Mouse (Mus musculus) lung, postnatal 0 days (tissue): Measurements from ENCODE around the gene Rnf135. TPM values are rescaled to one million over a fixed set of nuclear protein-coding genes. Genes with fewer than 3 reads are reported as not detected.
"Not testable (repeated sequence)": the region's sequence is repeated elsewhere in the genome, so short reads cannot be mapped to it uniquely, and the experiment has no call there.

ENCODE experiments used
- ATAC-seq: fragments of 200-750 bp; cut with Nextera tagmentation; 2 replicates; pipeline ENCODE4 v1.8.0; 2017; ENCODE audit warnings: moderate library complexity
- DNase-seq: peaks from one replicate; pipeline ENCODE4 v3.0.0-alpha.2; 2016; ENCODE audit warnings: low spot score
- H3K27ac ChIP-seq: fragments of 300-500 bp; sonication (generic); 2 replicates; pipeline ENCODE4 v1.5.1; 2014; ENCODE audit warnings: antibody characterized with exemption, mild to moderate bottlenecking, low read length, mixed read lengths
- H3K27me3 ChIP-seq: fragments of 300-500 bp; sonication (generic); replicated peaks from 2 replicates; pipeline ENCODE4 v1.6.1; 2014; ENCODE audit warnings: low read length, mixed read lengths; ENCODE audit not compliant: insufficient read depth
- H3K36me3 ChIP-seq: fragments of 300-500 bp; sonication (generic); 2 replicates; pipeline ENCODE4 v1.6.1; 2014; ENCODE audit warnings: low read length, mixed read lengths; ENCODE audit not compliant: insufficient read depth
- H3K4me1 ChIP-seq: fragments of 300-500 bp; sonication (generic); 2 replicates; pipeline ENCODE4 v1.6.1; 2014; ENCODE audit warnings: antibody characterized with exemption, low read depth, low read length, mixed read lengths; ENCODE audit not compliant: insufficient read depth
- H3K4me2 ChIP-seq: fragments of 300-500 bp; sonication (generic); replicated peaks from 2 replicates; pipeline ENCODE4 v1.6.1; 2014; ENCODE audit warnings: low read depth, mild to moderate bottlenecking, low read length, moderate library complexity, mixed read lengths
- H3K4me3 ChIP-seq: fragments of 300-500 bp; sonication (generic); 2 replicates; pipeline ENCODE4 v1.5.1; 2014; ENCODE audit warnings: low read depth, low read length
- H3K9ac ChIP-seq: fragments of 300-500 bp; sonication (generic); replicated peaks from 2 replicates; pipeline ENCODE4 v1.6.1; 2014; ENCODE audit warnings: low read depth, mild to moderate bottlenecking
- H3K9me3 ChIP-seq: fragments of 300-500 bp; sonication (generic); 2 replicates; pipeline ENCODE4 v1.6.1; 2016; ENCODE audit warnings: low read length, mixed read lengths
- CTCF ChIP-seq: IDR thresholded peaks from 2 replicates; pipeline ENCODE4 v1.5.1; 2016; ENCODE audit warnings: antibody characterized with exemption, mild to moderate bottlenecking
- EP300 ChIP-seq: IDR thresholded peaks from 2 replicates; pipeline ENCODE4 v1.6.1; 2016; ENCODE audit warnings: antibody characterized with exemption, mild to moderate bottlenecking, control low read depth
- WGBS: fragments of 180-500 bp; shearing (Covaris S2); extraction: QIAGEN DNeasy Blood & Tissue Kit; methylation state at CpG from one replicate; pipeline ENCODE4 v1.1.7; 2014; 5-methylcytosine and 5-hydroxymethylcytosine counted together
- polyA plus RNA-seq: library from polyadenylated mRNA; unstranded; fragments of >200 nt; fragmentation: Nextera tagmentation; extraction: Ambion mirVana; gene quantifications from 2 replicates; pipeline ENCODE4 v1.2.1, GENCODE M21; 2015

Rnf135 gene
- polyA plus RNA-seq, 1 experiment from 2014 or later = 16.1 TPM

DNA sequence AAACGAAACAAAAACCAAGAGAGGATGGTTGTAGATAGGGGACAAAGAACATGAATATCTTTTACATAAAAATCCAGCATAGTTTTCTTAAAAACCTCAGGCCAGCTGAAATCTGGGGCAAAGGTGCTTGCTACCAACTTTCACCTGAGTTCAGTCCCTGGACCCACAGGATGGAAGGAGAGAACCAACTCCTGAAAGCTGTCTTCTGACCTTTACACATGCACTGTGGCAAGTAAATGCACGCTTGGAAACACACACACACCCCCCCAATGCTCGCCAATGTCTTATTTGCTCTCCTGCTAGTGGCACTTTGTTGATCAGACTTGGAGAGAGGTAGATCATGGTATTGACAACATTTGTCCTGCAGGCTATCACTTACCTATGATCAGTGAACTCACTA is 31.6 kb downstream of the Rnf135 start:
- TF ChIP-seq EP300 (no peak), CTCF (no peak)
- Histone ChIP-seq H3K4me2 (no peak overlapping the region), H3K4me3 (no peak overlapping the region), H3K9ac (no peak overlapping the region), H3K27ac (no peak overlapping the region), H3K36me3 (0 out of 2 replicates have a peak, but pooled peaks cover 8% of the 10 kb centered on the region), H3K27me3 (no peaks in the 10 kb centered on the region), H3K9me3 (no peaks in the 10 kb centered on the region), H3K4me1 (no peaks in the 10 kb centered on the region; the same call in 1 of the 2 replicates)
- ATAC-seq (no peak), DNase-seq (no peak)
- WGBS = 90% methylated on average over 3 of the region's 3 CpGs

GRCm38 (mm10) chr11:80218657-80219293 is 35.1 kb downstream of the Rnf135 start:
- Histone ChIP-seq H3K36me3 (peaks cover 15% of the 10 kb centered on the region; the same call in 1 of the 2 replicates), H3K27me3 (no peaks in the 10 kb centered on the region), H3K27ac (no peak overlapping the region), H3K4me1 (no peaks in the 10 kb centered on the region), H3K9me3 (no peaks in the 10 kb centered on the region), H3K4me2 (no peak overlapping the region), H3K4me3 (no peak overlapping the region), H3K9ac (no peak overlapping the region)
- no peak for ATAC-seq
- 82% methylated on average over 11 of the region's 11 CpGs for WGBS
- DNase-seq = no peak
- TF ChIP-seq EP300 = no peak
- no peak for TF ChIP-seq CTCF

- H3K27me3 ChIP-seq, H3K27ac ChIP-seq, H3K9me3 ChIP-seq, H3K9ac ChIP-seq, DNase-seq, H3K4me2 ChIP-seq, H3K4me1 ChIP-seq, H3K4me3 ChIP-seq, ATAC-seq: not testable (repeated sequence)
- peaks cover 23% of the 10 kb centered on the region for H3K36me3 ChIP-seq
- WGBS = 87% methylated on average over 1 of the region's 5 CpGs
Observed at GRCm38 (mm10) chr11:80230066-80230465, 46.4 kb downstream of the Rnf135 start.

DNA sequence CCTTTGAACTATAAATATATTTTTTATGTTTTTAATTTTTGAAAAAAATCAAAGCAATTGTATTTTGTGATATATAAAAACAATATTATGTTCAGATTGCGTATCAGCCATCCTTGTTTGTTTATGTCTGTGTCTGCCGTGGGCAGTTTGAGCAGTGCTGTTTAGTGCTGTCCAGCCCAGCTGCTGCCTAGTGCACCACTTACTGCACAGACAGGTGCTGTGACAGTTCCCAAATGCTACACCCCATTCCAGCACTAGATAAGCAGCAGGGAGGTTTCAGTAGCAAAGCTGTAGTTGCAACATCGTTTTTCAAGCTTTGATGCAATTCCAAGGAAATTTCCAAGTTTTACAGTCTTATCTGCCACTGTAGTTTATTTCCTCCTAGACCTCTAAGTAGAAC is 53.6 kb downstream of the Rnf135 start:
- Histone ChIP-seq H3K27ac (no peak overlapping the region), H3K4me3 (no peak overlapping the region), H3K4me1 (no peaks in the 10 kb centered on the region), H3K36me3 (peaks cover 18% of the 10 kb centered on the region), H3K9ac (no peak overlapping the region), H3K9me3 (no peaks in the 10 kb centered on the region), H3K4me2 (no peak overlapping the region), H3K27me3 (no peaks in the 10 kb centered on the region)
- DNase-seq (peak; percentile 19), ATAC-seq (no peak)
- 61% methylated on average over 3 of the region's 3 CpGs for WGBS
- TF ChIP-seq CTCF = no peak
- TF ChIP-seq EP300 = no peak

- H3K27me3 ChIP-seq = no peaks in the 10 kb centered on the region
- no peak overlapping the region for H3K4me2 ChIP-seq
- H3K4me1 ChIP-seq = no peaks in the 10 kb centered on the region
- no peak overlapping the region for H3K4me3 ChIP-seq
- no peaks in the 10 kb centered on the region for H3K9me3 ChIP-seq
- no peak for DNase-seq
- peaks cover 26% of the 10 kb centered on the region for H3K36me3 ChIP-seq
- H3K9ac ChIP-seq = no peak overlapping the region
- TF ChIP-seq EP300 = no peak
- ATAC-seq = no peak
- H3K27ac ChIP-seq = no peak overlapping the region
- WGBS = 89% methylated on average over 4 of the region's 4 CpGs
Observed at GRCm38 (mm10) chr11:80238306-80238705, 54.7 kb downstream of the Rnf135 start.

DNA sequence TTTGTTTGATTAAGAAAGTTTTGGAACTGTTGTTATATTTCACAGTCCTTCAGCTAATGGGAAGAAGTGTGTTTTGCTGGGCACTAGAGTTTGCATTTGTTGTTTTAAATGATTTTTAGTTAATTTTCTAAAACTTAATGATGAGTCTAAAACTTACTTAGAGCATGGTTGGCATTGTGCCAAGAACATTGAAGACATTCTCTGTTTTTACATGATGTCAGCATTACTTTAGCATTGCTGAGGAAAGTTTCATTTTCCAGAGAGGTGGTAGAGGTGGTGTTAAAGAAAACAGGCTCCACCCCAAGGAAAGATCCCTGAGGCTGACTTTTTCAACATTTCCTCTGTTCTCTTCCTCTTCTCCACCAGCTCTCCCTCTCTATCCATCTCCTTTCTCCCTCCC is 63.4 kb downstream of the Rnf135 start:
- Histone ChIP-seq H3K27me3 (no peaks in the 10 kb centered on the region), H3K9ac (no peak overlapping the region), H3K4me3 (no peak overlapping the region), H3K36me3 (peaks cover 48% of the 10 kb centered on the region; the same call in 1 of the 2 replicates), H3K4me2 (no peak overlapping the region), H3K27ac (no peak overlapping the region), H3K4me1 (no peaks in the 10 kb centered on the region), H3K9me3 (no peaks in the 10 kb centered on the region)
- DNase-seq (peak; percentile 35), ATAC-seq (no peak)
- TF ChIP-seq CTCF (no peak), EP300 (no peak)

- TF ChIP-seq CTCF = no peak
- TF ChIP-seq EP300 = no peak
- H3K27me3 ChIP-seq = no peaks in the 10 kb centered on the region
- ATAC-seq = no peak
- no peaks in the 10 kb centered on the region for H3K4me1 ChIP-seq
- no peak overlapping the region for H3K9ac ChIP-seq
- no peaks in the 10 kb centered on the region for H3K9me3 ChIP-seq
- no peak overlapping the region for H3K27ac ChIP-seq
- WGBS = 90% methylated on average over 3 of the region's 3 CpGs
- H3K36me3 ChIP-seq = peaks cover 35% of the 10 kb centered on the region; the same call in 1 of the 2 replicates
- no peak overlapping the region for H3K4me2 ChIP-seq
- H3K4me3 ChIP-seq = no peak overlapping the region
- no peak for DNase-seq
Observed at GRCm38 (mm10) chr11:80248531-80248930, 64.9 kb downstream of the Rnf135 start.

Other genes with a start within 250 kb of the Rnf135 start
- gene Utp6, start 221.5 kb upstream of the Rnf135 start, polyA plus RNA-seq = 14.9 and 21.5 TPM in 2 replicates
- 9.7 and 12.4 TPM in 2 replicates for gene Suz12, start 190.7 kb upstream of the Rnf135 start, polyA plus RNA-seq
- gene Crlf3, start 102.9 kb upstream of the Rnf135 start, polyA plus RNA-seq = 40.8 and 42.4 TPM in 2 replicates
- 1.7 and 2.0 TPM in 2 replicates for gene Atad5, start 94.5 kb upstream of the Rnf135 start, polyA plus RNA-seq
- 17.8 and 19.5 TPM in 2 replicates for gene Tefm, start 41.7 kb upstream of the Rnf135 start, polyA plus RNA-seq
- 8.4 and 12.4 TPM in 2 replicates for gene Adap2, start 29.7 kb upstream of the Rnf135 start, polyA plus RNA-seq
- 38.2 and 44.9 TPM in 2 replicates for gene Rhot1, start 25.2 kb downstream of the Rnf135 start, polyA plus RNA-seq
- 0.86 and 1.3 TPM in 2 replicates for gene Rhbdl3, start 117.1 kb downstream of the Rnf135 start, polyA plus RNA-seq
- 13.3 and 14.3 TPM in 2 replicates for gene 5730455P16Rik, start 194.2 kb downstream of the Rnf135 start, polyA plus RNA-seq
- gene Zfp207, start 199.4 kb downstream of the Rnf135 start, polyA plus RNA-seq = 120 and 125 TPM in 2 replicates
- gene Psmd11, start 244.8 kb downstream of the Rnf135 start, polyA plus RNA-seq = 173 and 190 TPM in 2 replicates